Mouse (Mus musculus): ENCODE measurements around the gene Gm47791. TPM values are rescaled to one million over a fixed set of nuclear protein-coding genes. Genes with fewer than 3 reads are reported as not detected.
A peak's percentile ranks its signal among the peaks of the same experiment; 100 is the strongest.

Gm47791 gene
- polyA plus RNA-seq, 1 experiment from 2014 or later = not detected

GRCm38 (mm10) chr1:82743962-82744361, 27.1 kb downstream of the Gm47791 start:
- no peaks in the 10 kb centered on the region for H3K36me3 ChIP-seq
- no peak overlapping the region for H3K4me2 ChIP-seq
- no peak overlapping the region for H3K4me3 ChIP-seq (replicated peaks)
- no peaks in the 10 kb centered on the region for H3K27me3 ChIP-seq (replicated peaks)
- no peaks in the 10 kb centered on the region for H3K9me3 ChIP-seq
- H3K4me1 ChIP-seq = no peaks in the 10 kb centered on the region
- ATAC-seq (ENCODE audit: insufficient read depth, low FRiP score, low read depth) = no peak
- H3K9ac ChIP-seq = no peak overlapping the region
- H3K27ac ChIP-seq = no peak overlapping the region
- whole genome bisulfite sequencing = 85% methylated on average over 3 of the region's 3 CpGs

GRCm38 (mm10) chr1:82741539-82741938, 29.5 kb downstream of the Gm47791 start:
- H3K27ac ChIP-seq = no peak overlapping the region
- H3K4me3 ChIP-seq (replicated peaks) = no peak overlapping the region
- H3K9ac ChIP-seq = no peak overlapping the region
- ATAC-seq (ENCODE audit: insufficient read depth, low FRiP score, low read depth) = no peak
- H3K4me2 ChIP-seq = no peak overlapping the region
- no peaks in the 10 kb centered on the region for H3K27me3 ChIP-seq (replicated peaks)
- 86% methylated on average over 7 of the region's 7 CpGs for WGBS
- H3K4me1 ChIP-seq = no peaks in the 10 kb centered on the region
- H3K36me3 ChIP-seq = no peaks in the 10 kb centered on the region
- no peaks in the 10 kb centered on the region for H3K9me3 ChIP-seq

- ATAC-seq (ENCODE audit: insufficient read depth, low FRiP score, low read depth) = no peak
- 0 out of 2 replicates have a peak, but pooled peaks cover 7% of the 10 kb centered on the region for H3K36me3 ChIP-seq
- no peak overlapping the region for H3K4me2 ChIP-seq
- no peak overlapping the region for H3K9ac ChIP-seq
- no peak overlapping the region for H3K4me3 ChIP-seq (replicated peaks)
- no peaks in the 10 kb centered on the region for H3K27me3 ChIP-seq (replicated peaks)
- 67% methylated on average over 1 of the region's 1 CpGs for WGBS
- H3K27ac ChIP-seq = no peak overlapping the region
- no peaks in the 10 kb centered on the region for H3K9me3 ChIP-seq
- no peaks in the 10 kb centered on the region for H3K4me1 ChIP-seq
Observed at GRCm38 (mm10) chr1:82738066-82738465, 33.0 kb downstream of the Gm47791 start.

- Histone ChIP-seq H3K27ac (no peak overlapping the region), H3K9ac (no peak overlapping the region), H3K36me3 (peaks cover 32% of the 10 kb centered on the region), H3K4me2 (no peak overlapping the region), H3K9me3 (no peaks in the 10 kb centered on the region), H3K27me3 (replicated peaks) (no peaks in the 10 kb centered on the region), H3K4me3 (replicated peaks) (no peak overlapping the region), H3K4me1 (no peaks in the 10 kb centered on the region)
- WGBS = 85% methylated on average over 1 of the region's 1 CpGs
- ATAC-seq (ENCODE audit: insufficient read depth, low FRiP score, low read depth) = no peak
Observed at GRCm38 (mm10) chr1:82733357-82733756, 37.7 kb downstream of the Gm47791 start.

GRCm38 (mm10) chr1:82726482-82726881, 44.6 kb downstream of the Gm47791 start:
- no peak overlapping the region for H3K27ac ChIP-seq
- H3K36me3 ChIP-seq = peaks cover 17% of the 10 kb centered on the region
- 82% methylated on average over 5 of the region's 5 CpGs for WGBS
- no peak overlapping the region for H3K4me2 ChIP-seq
- no peaks in the 10 kb centered on the region for H3K9me3 ChIP-seq
- no peak overlapping the region for H3K4me3 ChIP-seq (replicated peaks)
- no peak for ATAC-seq (ENCODE audit: insufficient read depth, low FRiP score, low read depth)
- H3K27me3 ChIP-seq (replicated peaks) = peaks cover 3% of the 10 kb centered on the region; the same call in 1 of the 2 replicates
- H3K9ac ChIP-seq = no peak overlapping the region
- H3K4me1 ChIP-seq = peaks cover 10% of the 10 kb centered on the region; the same call in 1 of the 2 replicates

GRCm38 (mm10) chr1:82725875-82726185, 45.2 kb downstream of the Gm47791 start:
- Histone ChIP-seq H3K4me1 (peaks cover 10% of the 10 kb centered on the region; the same call in 1 of the 2 replicates), H3K27ac (no peak overlapping the region), H3K4me3 (replicated peaks) (peak overlapping the region; percentile 93), H3K4me2 (peak overlapping the region; percentile 87), H3K27me3 (replicated peaks) (peaks cover 3% of the 10 kb centered on the region; the same call in 1 of the 2 replicates), H3K9me3 (no peaks in the 10 kb centered on the region), H3K9ac (peak overlapping the region; percentile 98; the same call in 1 of the 2 replicates), H3K36me3 (peaks cover 11% of the 10 kb centered on the region)
- no peak for ATAC-seq (ENCODE audit: insufficient read depth, low FRiP score, low read depth)
- WGBS = 52% methylated on average over 4 of the region's 4 CpGs

GRCm38 (mm10) chr1:82725026-82725874, 45.8 kb downstream of the Gm47791 start:
- 1% methylated on average over 37 of the region's 37 CpGs for WGBS
- Histone ChIP-seq H3K9me3 (no peaks in the 10 kb centered on the region), H3K36me3 (peaks cover 9% of the 10 kb centered on the region), H3K4me1 (peaks cover 10% of the 10 kb centered on the region; the same call in 1 of the 2 replicates), H3K9ac (peak overlapping the region; percentile 98), H3K4me3 (replicated peaks) (peak overlapping the region; percentile 93), H3K27ac (peak overlapping the region; percentile 78; the same call in 1 of the 2 replicates), H3K4me2 (peak overlapping the region; percentile 87), H3K27me3 (replicated peaks) (peaks cover 3% of the 10 kb centered on the region; the same call in 1 of the 2 replicates)
- peak; percentile 96 for ATAC-seq (ENCODE audit: insufficient read depth, low FRiP score, low read depth)

GRCm38 (mm10) chr1:82724339-82725025, 46.6 kb downstream of the Gm47791 start, which contains the start of gene Mff:
Gene Mff (plus strand): TSS chr1:82724890.
- 9% methylated on average over 38 of the region's 38 CpGs for WGBS
- ATAC-seq (ENCODE audit: insufficient read depth, low FRiP score, low read depth) = peak; percentile 99
- peak within 1 kb of the TSS; percentile 98 for H3K9ac ChIP-seq

More at GRCm38 (mm10) chr1:82724339-82725025, 46.6 kb downstream of the Gm47791 start, which contains the start of gene Mff:
- peaks cover 10% of the 10 kb centered on the region; the same call in 1 of the 2 replicates for H3K4me1 ChIP-seq
- no peaks in the 10 kb centered on the region for H3K9me3 ChIP-seq
- peaks cover 4% of the 10 kb centered on the region; the same call in 1 of the 2 replicates for H3K36me3 ChIP-seq
- peak within 1 kb of the TSS; percentile 78; the same call in 1 of the 2 replicates for H3K27ac ChIP-seq
- peaks cover 3% of the 10 kb centered on the region; the same call in 1 of the 2 replicates for H3K27me3 ChIP-seq (replicated peaks)
- H3K4me2 ChIP-seq = peak within 1 kb of the TSS; percentile 87
- peak within 1 kb of the TSS; percentile 93 for H3K4me3 ChIP-seq (replicated peaks)

Other genes with a start within 250 kb of the Gm47791 start
- 0.64 and 0.66 TPM in 2 replicates for gene Col4a4, start 184.4 kb downstream of the Gm47791 start, polyA plus RNA-seq (2015; fragmentation: Nextera tagmentation; extraction: Ambion mirVana)
- gene Col4a3, start 184.3 kb downstream of the Gm47791 start, polyA plus RNA-seq (2015; fragmentation: Nextera tagmentation; extraction: Ambion mirVana) = 0.36 and 0.42 TPM in 2 replicates
- 175 and 178 TPM in 2 replicates for gene Mff, start 46.4 kb downstream of the Gm47791 start, polyA plus RNA-seq (2015; fragmentation: Nextera tagmentation; extraction: Ambion mirVana)
- 28.3 and 35.1 TPM in 2 replicates for gene Tm4sf20, start 2.8 kb downstream of the Gm47791 start, polyA plus RNA-seq (2015; fragmentation: Nextera tagmentation; extraction: Ambion mirVana)
- gene Agfg1, start 68.2 kb upstream of the Gm47791 start, polyA plus RNA-seq (2015; fragmentation: Nextera tagmentation; extraction: Ambion mirVana) = 27.0 and 27.9 TPM in 2 replicates
- gene A030005L19Rik, start 142.1 kb upstream of the Gm47791 start, polyA plus RNA-seq (2015; fragmentation: Nextera tagmentation; extraction: Ambion mirVana) = 0.28 TPM in 1 of 2 replicates, not detected in the other
- not detected in 2 replicates for gene A030014E15Rik, start 153.7 kb upstream of the Gm47791 start, polyA plus RNA-seq (2015; fragmentation: Nextera tagmentation; extraction: Ambion mirVana)
- not detected in 2 replicates for gene Gm6217, start 160.2 kb upstream of the Gm47791 start, polyA plus RNA-seq (2015; fragmentation: Nextera tagmentation; extraction: Ambion mirVana)
- not detected in 2 replicates for gene A030003K21Rik, start 172.1 kb upstream of the Gm47791 start, polyA plus RNA-seq (2015; fragmentation: Nextera tagmentation; extraction: Ambion mirVana)
- not detected in 2 replicates for gene Gm7544, start 184.8 kb upstream of the Gm47791 start, polyA plus RNA-seq (2015; fragmentation: Nextera tagmentation; extraction: Ambion mirVana)
- not detected in 2 replicates for gene Gm47955, start 189.0 kb upstream of the Gm47791 start, polyA plus RNA-seq (2015; fragmentation: Nextera tagmentation; extraction: Ambion mirVana)
- gene Gm47959, start 229.3 kb upstream of the Gm47791 start, polyA plus RNA-seq (2015; fragmentation: Nextera tagmentation; extraction: Ambion mirVana) = not detected in 2 replicates